Mouse (Mus musculus) intestine, postnatal 0 days (tissue): ENCODE measurements around the gene Ppid. TPM values are rescaled to one million over a fixed set of nuclear protein-coding genes. Genes with fewer than 3 reads are reported as not detected.

Experiments used
- ATAC-seq: fragments of 200-750 bp; cut with Nextera tagmentation; 2 replicates; pipeline ENCODE4 v1.8.0; 2017; ENCODE audit warnings: mild to moderate bottlenecking, moderate TSS enrichment, moderate library complexity
- H3K27ac ChIP-seq: fragments of 300-500 bp; sonication (generic); 2 replicates; pipeline ENCODE4 v1.5.1; 2014; ENCODE audit warnings: mild to moderate bottlenecking, low read depth, low read length, moderate library complexity
- H3K27me3 ChIP-seq: fragments of 300-500 bp; sonication (generic); replicated peaks from 2 replicates; pipeline ENCODE4 v1.6.1; 2014; ENCODE audit warnings: low read length, mixed read lengths; ENCODE audit not compliant: control insufficient read depth, insufficient read depth
- H3K36me3 ChIP-seq: fragments of 300-500 bp; sonication (generic); 2 replicates; pipeline ENCODE4 v1.6.1; 2014; ENCODE audit warnings: mild to moderate bottlenecking, moderate library complexity; ENCODE audit not compliant: control insufficient read depth, insufficient read depth
- H3K4me1 ChIP-seq: fragments of 300-500 bp; sonication (generic); replicated peaks from 2 replicates; pipeline ENCODE4 v1.6.1; 2014; ENCODE audit warnings: antibody characterized with exemption, low read length, mixed read lengths; ENCODE audit not compliant: control insufficient read depth, insufficient read depth
- H3K4me2 ChIP-seq: fragments of 300-500 bp; sonication (generic); replicated peaks from 2 replicates; pipeline ENCODE4 v1.6.1; 2014; ENCODE audit warnings: low read depth, mild to moderate bottlenecking, moderate library complexity
- H3K4me3 ChIP-seq: fragments of 300-500 bp; sonication (generic); 2 replicates; pipeline ENCODE4 v1.5.1; 2014; ENCODE audit warnings: low read depth, low read length
- H3K9ac ChIP-seq: fragments of 300-500 bp; sonication (generic); 2 replicates; pipeline ENCODE4 v1.6.1; 2014; ENCODE audit warnings: mild to moderate bottlenecking, low read depth, low read length
- H3K9me3 ChIP-seq: fragments of 300-500 bp; sonication (generic); 2 replicates; pipeline ENCODE4 v1.6.1; 2016; ENCODE audit warnings: mixed run types; ENCODE audit not compliant: control insufficient read depth
- CTCF ChIP-seq: sonication (generic); IDR thresholded peaks from 2 replicates; pipeline ENCODE4 v1.5.1; 2016; ENCODE audit warnings: low read depth, mild to moderate bottlenecking, control low read depth, antibody characterized with exemption, moderate library complexity
- WGBS: fragments of 180-500 bp; shearing (Covaris S2); extraction: QIAGEN DNeasy Blood & Tissue Kit; methylation state at CpG from one replicate; pipeline ENCODE4 v1.1.7; 2014; 5-methylcytosine and 5-hydroxymethylcytosine counted together
- polyA plus RNA-seq: library from polyadenylated mRNA; unstranded; fragments of >200 nt; fragmentation: Nextera tagmentation; extraction: Ambion mirVana; gene quantifications from 2 replicates; pipeline ENCODE4 v1.2.1, GENCODE M21; 2015

Ppid gene
- polyA plus RNA-seq, 1 experiment from 2014 or later, result 30.7 TPM

GRCm38 (mm10) chr3:79577606-79578005, 13.5 kb upstream of the Ppid start:
- no peak for TF ChIP-seq CTCF
- H3K9me3 ChIP-seq, result no peaks in the 10 kb centered on the region
- H3K27ac ChIP-seq, result no peak overlapping the region
- H3K36me3 ChIP-seq, result no peaks in the 10 kb centered on the region
- H3K4me3 ChIP-seq, result no peak overlapping the region
- no peak overlapping the region for H3K4me2 ChIP-seq
- H3K4me1 ChIP-seq, result no peaks in the 10 kb centered on the region
- no peak overlapping the region for H3K9ac ChIP-seq
- 85% methylated on average over 6 of the region's 6 CpGs for WGBS
- no peak for ATAC-seq
- no peaks in the 10 kb centered on the region for H3K27me3 ChIP-seq

- Histone ChIP-seq H3K4me3 (no peak overlapping the region), H3K36me3 (no peaks in the 10 kb centered on the region), H3K27me3 (no peaks in the 10 kb centered on the region), H3K9ac (no peak overlapping the region), H3K4me2 (no peak overlapping the region), H3K9me3 (no peaks in the 10 kb centered on the region), H3K27ac (no peak overlapping the region), H3K4me1 (no peaks in the 10 kb centered on the region)
- 77% methylated on average over 6 of the region's 6 CpGs for WGBS
- TF ChIP-seq CTCF, result no peak
- ATAC-seq, result no peak
These were observed 13.0 kb upstream of the Ppid start for GRCm38 (mm10) chr3:79578164-79578563.

GRCm38 (mm10) chr3:79579891-79580575, 11.1 kb upstream of the Ppid start:
- no peak for ATAC-seq
- WGBS, result 47% methylated on average over 5 of the region's 5 CpGs
- no peak for TF ChIP-seq CTCF

DNA sequence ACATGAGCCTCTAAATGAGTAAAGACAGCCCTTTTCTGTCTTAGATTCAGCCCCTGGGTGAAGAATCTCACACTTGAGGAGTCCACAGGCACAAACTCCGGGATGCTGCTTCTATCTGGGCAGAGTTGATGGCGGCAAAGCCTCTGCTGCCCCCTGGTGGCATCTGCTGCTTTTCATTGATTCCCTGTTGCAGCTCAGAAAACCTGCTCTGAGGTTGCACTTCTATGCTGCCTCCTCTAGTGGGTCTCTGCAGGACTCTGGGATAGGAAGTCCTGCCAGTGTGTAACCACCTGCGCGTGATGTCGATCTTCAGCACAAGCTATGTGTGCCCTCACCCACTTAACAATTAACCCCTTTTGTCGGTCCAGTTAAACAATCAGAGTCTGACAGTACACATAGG, 4.3 kb upstream of the Ppid start:
- peak; percentile 80 for ATAC-seq
- Histone ChIP-seq H3K4me3 (no peak overlapping the region), H3K27me3 (no peaks in the 10 kb centered on the region), H3K4me2 (no peak overlapping the region; the same call in 1 of the 2 replicates), H3K27ac (no peak overlapping the region), H3K36me3 (no peaks in the 10 kb centered on the region), H3K9me3 (no peaks in the 10 kb centered on the region), H3K4me1 (no peaks in the 10 kb centered on the region), H3K9ac (no peak overlapping the region)
- 3% methylated on average over 6 of the region's 6 CpGs for WGBS
- peak; percentile 99 for TF ChIP-seq CTCF

More at GRCm38 (mm10) chr3:79579891-79580575, 11.1 kb upstream of the Ppid start:
- no peak overlapping the region for H3K4me3 ChIP-seq
- H3K27ac ChIP-seq, result no peak overlapping the region
- no peaks in the 10 kb centered on the region for H3K9me3 ChIP-seq
- no peak overlapping the region for H3K4me2 ChIP-seq
- H3K9ac ChIP-seq, result no peak overlapping the region
- H3K27me3 ChIP-seq, result no peaks in the 10 kb centered on the region
- no peaks in the 10 kb centered on the region for H3K4me1 ChIP-seq
- no peaks in the 10 kb centered on the region for H3K36me3 ChIP-seq

DNA sequence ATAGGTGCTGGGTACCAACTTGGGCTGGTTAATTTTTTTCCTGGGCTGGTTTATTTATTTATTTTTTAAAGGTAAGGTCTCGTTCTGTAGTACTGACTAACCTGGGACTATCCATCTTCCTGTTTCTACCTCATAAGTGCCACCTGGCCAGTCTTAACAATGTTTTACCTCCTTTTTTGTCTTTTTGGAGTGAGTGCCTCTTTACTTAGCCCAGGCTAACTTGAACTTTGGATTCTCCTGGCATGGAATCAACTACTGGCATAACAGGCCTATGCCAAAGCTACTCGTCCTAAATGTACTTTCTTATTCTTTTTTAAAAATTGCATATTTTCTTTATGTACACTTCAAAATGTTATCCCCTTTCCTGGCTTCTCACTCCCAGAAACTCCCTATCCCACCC, 1.5 kb upstream of the Ppid start:
- Histone ChIP-seq H3K9me3 (no peaks in the 10 kb centered on the region), H3K27me3 (no peaks in the 10 kb centered on the region), H3K27ac (no peak overlapping the region), H3K4me2 (no peak overlapping the region), H3K9ac (no peak overlapping the region), H3K4me1 (no peaks in the 10 kb centered on the region), H3K4me3 (no peak overlapping the region), H3K36me3 (peaks cover 4% of the 10 kb centered on the region; the same call in 1 of the 2 replicates)
- no peak for TF ChIP-seq CTCF
- no peak for ATAC-seq
- 72% methylated on average over 2 of the region's 2 CpGs for WGBS

GRCm38 (mm10) chr3:79591793-79592471, 790 bp downstream of the Ppid start:
- peak overlapping the region; percentile 86 for H3K27ac ChIP-seq
- no peaks in the 10 kb centered on the region for H3K4me1 ChIP-seq
- ATAC-seq, result no peak
- H3K9ac ChIP-seq, result peak overlapping the region; percentile 87
- H3K36me3 ChIP-seq, result peaks cover 20% of the 10 kb centered on the region
- H3K4me3 ChIP-seq, result peak overlapping the region; percentile 93
- WGBS, result under 1% methylated on average over 15 of the region's 15 CpGs
- H3K4me2 ChIP-seq, result peak overlapping the region; percentile 68
- no peak for TF ChIP-seq CTCF
- no peaks in the 10 kb centered on the region for H3K27me3 ChIP-seq
- no peaks in the 10 kb centered on the region for H3K9me3 ChIP-seq
